Mouse (Mus musculus) right cerebral cortex, postnatal 4 days (tissue): ENCODE measurements at regions not wholly inside any gene's neighbourhood (a gene's known extent, or its start where the extent isn't known, plus 50 kb on each side); places are given as distances from the start of the nearest gene placed in this dataset.
A peak's percentile ranks its signal among the peaks of the same experiment; 100 is the strongest.

ENCODE experiments used
- DNase-seq: peaks from one replicate; pipeline ENCODE4 v3.0.0-alpha.2; 2022

DNA sequence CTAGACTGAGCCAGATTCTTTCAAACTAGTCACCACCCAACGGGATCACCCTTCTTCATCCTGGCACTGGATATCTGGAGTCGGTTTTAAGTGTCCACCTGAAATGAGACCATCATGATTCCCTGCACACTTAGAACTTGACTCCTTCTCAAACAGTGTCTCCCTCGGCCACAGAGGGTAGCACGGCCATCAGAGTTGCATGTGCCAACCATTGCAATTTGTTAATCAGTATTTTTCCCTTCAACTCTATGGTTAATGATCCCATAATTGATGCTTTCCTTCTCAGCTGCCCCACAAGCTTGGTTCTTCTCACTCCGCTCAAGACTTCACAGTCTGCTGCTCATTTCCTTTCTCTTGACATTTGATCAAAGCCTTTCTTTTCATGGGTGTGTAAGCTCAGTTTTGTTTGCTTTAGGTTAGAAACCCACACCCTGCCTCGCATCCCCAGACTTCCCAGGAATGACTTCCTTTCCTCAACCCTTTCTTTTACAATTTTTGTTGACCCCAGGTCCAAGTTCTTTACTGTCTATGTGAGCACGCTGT is 253.0 kb upstream of the Fam19a5 start:
- DNase-seq, result no peak

- no peak for DNase-seq
Measured at GRCm38 (mm10) chr15:87319896-87320295, 224.2 kb upstream of the Fam19a5 start.

DNA sequence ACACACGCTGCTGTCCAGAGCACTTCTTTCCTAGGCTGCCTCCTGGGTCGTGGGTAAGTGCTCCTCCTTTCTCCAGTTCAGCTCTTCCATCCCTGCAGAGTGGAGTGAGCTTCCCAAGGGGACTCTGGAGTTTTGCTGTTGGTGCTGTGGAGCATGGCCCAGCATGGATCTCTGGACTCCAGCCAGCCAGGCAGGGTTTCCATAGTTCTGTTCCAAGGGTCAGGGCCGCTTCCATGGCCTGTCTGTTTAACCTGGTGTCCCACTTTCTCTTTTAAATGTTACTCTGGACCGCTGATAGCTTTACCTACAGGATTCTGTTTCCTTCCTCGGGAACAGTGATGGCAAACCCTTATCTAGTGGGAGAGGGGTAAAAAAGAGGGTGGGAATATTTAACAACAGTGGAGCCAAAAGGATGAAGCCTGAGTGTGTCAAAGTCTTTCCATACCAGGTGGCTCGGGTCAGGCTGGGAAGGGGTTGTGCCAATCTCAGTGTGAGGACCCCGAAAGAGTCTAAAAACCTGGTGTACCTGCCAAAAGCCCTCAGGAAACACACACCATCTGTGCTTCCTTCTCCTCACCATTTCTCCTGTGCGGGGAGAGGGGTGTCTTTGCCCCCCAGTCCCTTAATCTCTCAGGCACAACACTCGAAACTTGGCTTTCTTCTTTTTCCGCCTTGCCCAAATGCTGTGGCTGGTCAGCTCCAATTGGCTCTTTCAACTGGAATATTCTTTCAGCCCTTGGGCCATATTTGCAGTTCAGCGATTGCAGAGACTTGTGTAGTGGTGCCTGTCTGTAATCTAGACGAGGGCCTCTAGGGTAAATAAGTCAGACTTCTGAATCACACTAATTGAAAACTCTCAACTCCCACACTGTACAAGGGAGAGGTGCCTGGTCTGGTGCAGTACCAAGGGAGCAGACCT is 222.8 kb upstream of the Fam19a5 start:
- DNase-seq, result no peak

DNA sequence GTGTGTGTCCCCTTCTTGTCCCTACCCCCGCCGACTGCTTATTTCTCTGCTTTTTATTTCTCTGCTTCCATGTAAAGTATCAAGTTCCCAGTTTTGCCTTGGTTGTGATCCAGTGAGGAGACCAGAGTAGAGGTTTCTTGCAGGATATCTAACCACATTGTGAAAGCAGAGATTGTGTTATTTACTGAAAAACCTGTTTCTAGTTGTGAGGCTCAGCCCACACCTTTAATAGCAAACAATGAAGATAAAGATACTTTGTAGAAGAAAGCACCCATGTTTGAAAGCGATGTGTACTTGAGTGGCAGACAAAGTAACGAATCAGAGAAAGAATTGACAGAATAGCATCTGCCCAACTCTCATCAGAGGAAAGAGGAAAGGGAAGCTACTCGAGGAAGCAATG is 218.7 kb upstream of the Fam19a5 start:
- DNase-seq, result no peak

- DNase-seq, result no peak
Measured at GRCm38 (mm10) chr15:87326281-87326680, 217.8 kb upstream of the Fam19a5 start.

DNA sequence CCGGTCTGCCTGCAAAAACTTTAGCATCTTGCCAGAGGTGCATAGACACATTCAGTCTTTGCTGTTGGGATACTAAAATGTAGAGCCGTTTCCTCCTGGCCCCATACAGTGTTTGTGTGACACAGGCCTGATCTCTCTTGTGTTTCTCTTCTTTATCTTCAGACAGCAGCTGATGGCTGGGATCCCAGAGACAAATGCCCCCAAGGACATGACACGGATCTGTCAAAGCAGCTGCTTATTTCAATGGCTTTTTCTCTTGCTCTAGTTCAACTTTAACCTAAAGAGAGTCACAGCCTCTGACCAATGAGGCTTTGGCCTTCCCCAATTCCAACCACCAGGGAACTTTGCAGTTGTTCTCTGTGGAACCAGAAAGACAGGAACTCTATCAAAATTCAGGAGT is 211.7 kb upstream of the Fam19a5 start:
- DNase-seq, result no peak

- DNase-seq, result peak; percentile 54
Measured at GRCm38 (mm10) chr15:87333527-87333926, 210.6 kb upstream of the Fam19a5 start.

GRCm38 (mm10) chr15:87334430-87334829 is 209.7 kb upstream of the Fam19a5 start:
- DNase-seq, result peak; percentile 40

DNA sequence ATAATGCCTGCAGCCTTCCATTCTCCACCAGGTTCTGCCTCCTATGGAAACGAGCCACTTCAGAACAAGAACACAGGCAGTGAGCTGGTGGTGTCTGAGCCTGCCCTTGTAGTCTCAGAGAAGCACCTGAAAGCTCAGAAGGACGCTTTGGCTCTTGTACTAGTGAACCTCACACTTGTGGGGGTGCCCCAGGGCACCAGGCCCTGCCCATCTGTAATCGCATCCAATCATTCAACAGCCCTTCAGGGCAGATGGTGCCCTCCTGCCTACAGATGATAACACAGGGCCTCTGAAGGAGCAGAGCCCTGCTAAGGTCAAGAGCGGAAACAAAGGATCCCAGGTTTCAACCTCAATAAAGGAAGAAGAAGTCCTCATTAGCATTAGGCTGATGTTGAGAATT is 208.8 kb upstream of the Fam19a5 start:
- DNase-seq, result no peak

GRCm38 (mm10) chr15:87335737-87336136 is 208.4 kb upstream of the Fam19a5 start:
- DNase-seq, result no peak

DNA sequence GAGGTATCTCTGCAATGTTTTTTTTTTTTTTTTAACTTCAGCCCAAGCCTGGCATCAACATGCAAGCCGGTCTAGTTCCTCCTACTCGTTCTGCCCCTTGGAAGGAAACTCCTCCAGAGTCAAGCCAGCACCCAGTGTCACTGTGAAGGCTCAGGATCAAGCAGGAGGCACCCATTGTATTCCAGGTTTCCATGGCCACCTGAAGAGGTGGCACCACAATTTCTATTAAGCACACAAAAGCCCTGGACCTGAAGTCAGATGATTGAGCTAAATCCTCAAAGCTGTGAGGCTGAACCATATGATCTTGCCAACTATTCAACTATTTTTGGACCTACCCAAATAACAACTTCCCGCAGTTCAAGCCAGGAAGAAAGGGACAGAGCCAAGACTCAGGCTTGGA is 204.2 kb upstream of the Fam19a5 start:
- DNase-seq, result no peak

- no peak for DNase-seq
Measured at GRCm38 (mm10) chr15:87342656-87343055, 201.4 kb upstream of the Fam19a5 start.

GRCm38 (mm10) chr15:87345826-87346225 is 198.3 kb upstream of the Fam19a5 start:
- no peak for DNase-seq

GRCm38 (mm10) chr15:87349533-87350247 is 194.4 kb upstream of the Fam19a5 start:
- DNase-seq, result no peak

GRCm38 (mm10) chr15:87352812-87353211 is 191.3 kb upstream of the Fam19a5 start:
- DNase-seq, result no peak

GRCm38 (mm10) chr15:87353886-87354285 is 190.2 kb upstream of the Fam19a5 start:
- DNase-seq, result no peak

- no peak for DNase-seq
Measured at GRCm38 (mm10) chr15:87360457-87360856, 183.6 kb upstream of the Fam19a5 start.

GRCm38 (mm10) chr15:87365712-87366361 is 178.3 kb upstream of the Fam19a5 start:
- DNase-seq, result no peak

DNA sequence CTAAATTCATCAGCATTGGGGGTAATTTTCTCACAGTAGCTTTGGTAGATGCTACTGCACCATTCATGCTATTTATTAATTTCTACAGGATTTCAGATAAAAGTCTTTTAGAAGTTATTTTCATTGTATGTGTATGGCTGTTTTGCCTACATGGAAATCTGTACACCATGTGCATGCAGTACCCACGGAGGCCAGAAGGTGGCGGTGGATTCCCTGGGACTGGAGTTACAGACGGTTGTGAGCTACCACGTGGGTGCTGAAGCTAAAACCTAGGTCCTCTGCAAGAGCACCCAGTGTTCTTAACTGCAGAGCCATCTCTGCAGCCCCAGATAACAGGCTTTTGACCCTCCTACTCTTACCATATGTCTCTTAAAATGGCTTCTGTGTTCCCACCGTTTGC is 176.7 kb upstream of the Fam19a5 start:
- peak; percentile 36 for DNase-seq

DNA sequence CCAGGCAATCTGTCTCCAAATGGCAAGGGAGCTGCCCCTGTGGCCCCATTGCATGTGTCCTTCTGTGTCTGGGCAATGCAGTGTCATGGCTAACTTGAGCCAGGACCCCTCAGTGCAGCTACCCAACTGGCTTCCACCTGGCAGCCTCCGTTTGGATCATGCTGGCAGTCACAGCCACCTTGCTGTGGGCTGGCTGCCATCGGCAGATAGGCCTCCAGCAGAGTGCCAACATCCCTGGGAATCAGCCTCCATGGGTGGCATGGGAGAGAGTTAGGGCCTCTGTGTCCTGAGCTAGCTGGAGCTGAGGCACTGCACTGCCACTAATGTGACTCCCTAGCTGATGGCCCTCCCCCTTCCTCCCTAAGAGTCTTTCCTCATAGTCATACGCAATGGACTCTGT is 174.7 kb upstream of the Fam19a5 start:
- DNase-seq, result no peak

- DNase-seq, result no peak
Measured at GRCm38 (mm10) chr15:87369836-87370235, 174.3 kb upstream of the Fam19a5 start.

DNA sequence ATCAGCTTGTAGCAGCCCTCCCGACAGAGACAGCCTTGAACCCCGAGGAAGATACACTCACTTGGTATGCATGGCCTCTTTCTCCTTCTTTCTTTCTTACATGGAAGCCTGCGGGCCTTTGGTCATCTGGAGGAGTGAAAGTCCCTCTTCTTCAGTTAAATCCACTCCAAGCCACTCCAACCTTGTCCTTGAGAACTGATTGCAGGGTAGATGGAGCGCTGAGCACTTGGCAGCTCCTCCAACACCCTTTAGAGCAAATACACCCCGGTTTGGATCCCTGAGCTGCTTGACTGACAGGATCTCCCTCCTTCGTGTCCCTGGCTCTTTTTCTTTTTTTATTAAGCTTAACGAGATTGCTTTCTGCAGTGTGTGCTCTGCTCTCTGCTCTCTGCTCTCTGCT is 173.3 kb upstream of the Fam19a5 start:
- no peak for DNase-seq

GRCm38 (mm10) chr15:87374670-87375069 is 169.4 kb upstream of the Fam19a5 start:
- peak; percentile 33 for DNase-seq
